ENCODE assay signal across 14 mouse cellular contexts in the genomic region with DNA sequence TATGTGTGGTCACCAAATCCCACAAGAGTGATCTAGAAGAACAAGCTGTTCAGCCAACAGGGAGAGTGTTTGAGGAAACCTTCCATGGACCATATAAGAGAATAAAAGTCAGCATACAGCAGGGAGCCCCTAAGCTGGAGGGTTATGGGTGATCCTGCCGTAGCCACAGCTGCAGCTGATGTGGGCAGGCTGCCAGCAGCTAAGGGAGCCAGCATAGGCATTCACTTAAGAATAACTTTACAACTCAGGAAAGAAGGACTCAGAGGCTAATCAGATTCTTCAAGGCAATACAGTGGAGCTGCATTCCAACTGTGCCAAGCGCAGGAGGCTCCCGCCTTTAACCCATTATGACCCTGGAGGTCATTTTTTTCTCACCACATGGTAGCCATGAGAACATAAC.
DNase-seq lines count a peak whose midpoint lies in the region; ATAC-seq and TF ChIP-seq lines count a peak whose summit lies in the region.
"Had no signal": no experiment of that assay in that cellular context is flagged by ENCODE, and none has a peak within 500 bp of the region (broad histone marks: within the 10 kb centered on the region; RNA-seq: fewer than 3 reads in every experiment).

No protein-coding gene starts in this region.

- 3% methylated on average over 3 of the region's 3 CpGs for WGBS in lung, embryonic 14.5 days
- 9% methylated on average over 3 of the region's 3 CpGs for WGBS in hindbrain, embryonic 16.5 days

- H3K4me2 ChIP-seq in lung, embryonic 14.5 days, result no peak overlapping the region
- H3K4me2 ChIP-seq in hindbrain, embryonic 16.5 days (ENCODE audit: low read length), result no peak overlapping the region
- H3K4me2 ChIP-seq: hindbrain, embryonic 13.5 days had no signal

- H3K27ac ChIP-seq in gastrocnemius, adult 2 months, result no peak overlapping the region
- no peak overlapping the region for H3K27ac ChIP-seq in lung, embryonic 14.5 days (ENCODE audit: low read depth)
- no peak overlapping the region for H3K27ac ChIP-seq in hindbrain, embryonic 16.5 days (ENCODE audit: low read depth, low read length)
- H3K27ac ChIP-seq: hindbrain, embryonic 13.5 days had no signal

- H3K9me3 ChIP-seq in lung, embryonic 14.5 days (ENCODE audit: low read depth, low read length), result no peaks in the 10 kb centered on the region
- H3K9me3 ChIP-seq in hindbrain, embryonic 16.5 days (ENCODE audit: control insufficient read depth, low read length), result no peaks in the 10 kb centered on the region
- H3K9me3 ChIP-seq: hindbrain, embryonic 13.5 days had no signal

- ATAC-seq in lung, embryonic 14.5 days (ENCODE audit: insufficient read depth), result peak; percentile 54; the same call in 1 of the 2 replicates
- ATAC-seq in hindbrain, embryonic 16.5 days, result no peak

- no peaks in the 10 kb centered on the region for H3K36me3 ChIP-seq in lung, embryonic 14.5 days (ENCODE audit: insufficient read depth)
- H3K36me3 ChIP-seq in hindbrain, embryonic 16.5 days (ENCODE audit: control insufficient read depth, insufficient read depth, low read length), result no peaks in the 10 kb centered on the region
- H3K36me3 ChIP-seq: hindbrain, embryonic 13.5 days had no signal

- H3K4me1 ChIP-seq in lung, embryonic 14.5 days (ENCODE audit: insufficient read depth), result no peaks in the 10 kb centered on the region
- no peaks in the 10 kb centered on the region for H3K4me1 ChIP-seq in hindbrain, embryonic 16.5 days (ENCODE audit: control insufficient read depth, insufficient read depth, low read depth, low read length)

- TF ChIP-seq CTCF in gastrocnemius, adult 2 months (IDR thresholded peaks at IDR 0.05), result no peak
- no peak for TF ChIP-seq CTCF in lung, embryonic 14.5 days (IDR thresholded peaks at IDR 0.05; ENCODE audit: low read depth)
- TF ChIP-seq CTCF in brain, embryonic 14.5 days (IDR thresholded peaks at IDR 0.05; ENCODE audit: borderline replicate concordance, extremely low read depth, insufficient read depth, insufficient read length), result no peak

- no peak for TF ChIP-seq POLR2A in brain, embryonic 14.5 days (IDR thresholded peaks at IDR 0.05; ENCODE audit: borderline replicate concordance, extremely low read depth, insufficient read depth, insufficient read length, poor library complexity, severe bottlenecking)

- no peak overlapping the region for H3K9ac ChIP-seq in lung, embryonic 14.5 days
- H3K9ac ChIP-seq in hindbrain, embryonic 16.5 days (ENCODE audit: low read depth, low read length), result no peak overlapping the region
- H3K9ac ChIP-seq: hindbrain, embryonic 13.5 days had no signal

- no peaks in the 10 kb centered on the region for H3K27me3 ChIP-seq in lung, embryonic 14.5 days (ENCODE audit: insufficient read depth, low read length)
- no peaks in the 10 kb centered on the region for H3K27me3 ChIP-seq in hindbrain, embryonic 16.5 days (replicated peaks; ENCODE audit: control insufficient read depth, insufficient read depth, low read length)
- H3K27me3 ChIP-seq: hindbrain, embryonic 13.5 days had no signal

- intact Hi-C loops in gastrocnemius, postnatal 14 days (cut with DNase I; ENCODE audit: low total_unique reads), result no loop called here
- intact Hi-C loops in gastrocnemius, adult 2 months (cut with DNase I), result no loop called here
- intact Hi-C loops in heart, postnatal 10 days (cut with DNase I), result no loop called here

- peak; percentile 12 for DNase-seq in gastrocnemius, postnatal 14 days
- DNase-seq in gastrocnemius, adult 2 months, result no peak
- peak; percentile 71 for DNase-seq in lung, embryonic 14.5 days
- no peak for DNase-seq in lung, adult 18-20 months
- DNase-seq in brain, embryonic 14.5 days (ENCODE audit: low read depth), result peak; percentile 55
- DNase-seq in heart, postnatal 10 days, result peak; percentile 8 to 21
- no peak for DNase-seq in frontal cortex, postnatal 25 days (ENCODE audit: low spot score in 2 of 2)
- DNase-seq: cerebellum, adult 9-11 months; gastrocnemius, postnatal 25 days; lung, postnatal 14 days; thymus, postnatal 14 days had no signal

- H3K4me3 ChIP-seq in gastrocnemius, adult 2 months, result no peak overlapping the region
- no peak overlapping the region for H3K4me3 ChIP-seq in lung, embryonic 14.5 days (ENCODE audit: low read depth, low read length)
- no peak overlapping the region for H3K4me3 ChIP-seq in hindbrain, embryonic 16.5 days (ENCODE audit: low read length)
- H3K4me3 ChIP-seq: erythroblast, embryonic 14.5 days; hindbrain, embryonic 13.5 days had no signal

Comparison
In these comparisons a context has a peak if more than half of its experiments do, and no peak if none do; other contexts are left out.
1. DNase-seq: peak in gastrocnemius, postnatal 14 days (single experiment), lung, embryonic 14.5 days (single experiment), brain, embryonic 14.5 days (single experiment) and heart, postnatal 10 days (2 of 2); none in gastrocnemius, adult 2 months (single experiment), lung, adult 18-20 months (0 of 2) and frontal cortex, postnatal 25 days (0 of 2).